Mouse (Mus musculus) CH12.LX (cell line): ENCODE results near the gene Marcksl1.

Experiments used
- CTCF ChIP-seq, 2 experiments: IDR thresholded peaks in 1 of 2; conservative IDR thresholded peaks in 1 of 2; 2 replicates each; pipeline ENCODE4 v1.5.1; 2011 to 2012; ENCODE audit warnings: low read depth in 2 of 2, low read length in 2 of 2, improper control_type of control experiment in 1 of 2, inconsistent platforms in 1 of 2, mild to moderate bottlenecking in 1 of 2, moderate library complexity in 1 of 2
- EP300 ChIP-seq: IDR thresholded peaks from 2 replicates; pipeline ENCODE4 v1.6.1; 2011; ENCODE audit warnings: low read length, improper control_type of control experiment
- JUND ChIP-seq: conservative IDR thresholded peaks from 2 replicates; pipeline ENCODE4 v1.6.1; 2011; ENCODE audit warnings: low read depth, low read length, improper control_type of control experiment
- MAX ChIP-seq: IDR thresholded peaks from 2 replicates; pipeline ENCODE4 v1.6.1; 2011; ENCODE audit warnings: low read length, improper control_type of control experiment
- MAZ ChIP-seq: IDR thresholded peaks from 2 replicates; pipeline ENCODE4 v1.6.1; 2012; ENCODE audit warnings: low read depth, mild to moderate bottlenecking, inconsistent platforms, low read length, improper control_type of control experiment, moderate library complexity
- UBTF ChIP-seq: IDR thresholded peaks from 2 replicates; pipeline ENCODE4 v1.6.1; 2012; ENCODE audit warnings: low read depth, mild to moderate bottlenecking, inconsistent platforms, low read length, improper control_type of control experiment, moderate library complexity
- ZKSCAN1 ChIP-seq: IDR thresholded peaks from 2 replicates; pipeline ENCODE4 v1.6.1; 2012; ENCODE audit warnings: low read depth, inconsistent platforms, low read length, improper control_type of control experiment, borderline replicate concordance

DNA sequence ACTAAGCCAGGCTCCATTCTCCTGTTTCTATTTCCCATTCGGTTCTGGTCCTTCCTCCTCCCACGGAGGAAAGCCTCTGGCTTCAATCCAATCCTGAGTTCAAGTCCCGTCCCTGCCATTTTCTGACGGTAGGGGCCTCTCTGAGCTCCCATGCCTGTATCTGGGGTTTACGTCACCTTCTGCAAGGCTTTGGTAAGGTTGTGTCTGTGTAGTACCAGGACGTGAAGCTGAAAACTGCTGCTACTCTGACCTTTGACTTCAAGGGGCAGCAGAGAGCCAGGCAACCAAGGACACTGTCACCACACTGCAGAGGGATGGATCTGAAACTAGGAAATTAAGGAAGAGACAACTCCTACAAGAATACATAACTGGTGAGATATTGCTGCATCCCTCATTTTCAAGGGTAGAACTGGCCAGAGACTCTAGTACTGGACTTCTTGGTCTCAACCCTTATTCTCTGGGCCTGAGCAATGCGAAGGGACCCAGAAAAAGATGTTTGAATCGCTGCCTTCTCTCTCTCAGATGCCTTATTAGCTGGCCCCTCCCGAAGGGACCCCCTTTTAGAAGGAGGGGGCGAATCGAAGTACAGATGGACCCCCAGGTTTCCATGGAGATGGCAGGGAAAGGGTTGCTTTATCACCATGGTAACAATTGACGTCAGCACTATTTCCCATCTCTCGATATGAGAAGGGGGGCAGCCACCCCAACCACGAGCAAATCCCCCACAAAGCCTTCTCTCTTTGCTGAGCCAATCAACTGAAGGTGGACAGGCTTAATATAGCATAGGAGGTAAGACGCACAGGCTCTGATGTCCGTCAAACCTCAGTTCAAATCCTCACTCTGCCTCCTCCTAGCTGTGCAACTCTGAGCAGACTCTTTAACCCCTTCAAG is 17.5 kb upstream of the Marcksl1 start:
- peak; percentile 19 to 73; a peak in 2 of 4 replicates for TF ChIP-seq CTCF (conservative IDR thresholded peaks at IDR 0.05 in 1 of 2, IDR thresholded peaks at IDR 0.05 in 1 of 2; ENCODE audit: low read depth in 2 of 2, low read length in 2 of 2)
- no peak for TF ChIP-seq EP300
- no peak for TF ChIP-seq ZKSCAN1
- TF ChIP-seq JUND = no peak
- TF ChIP-seq UBTF = no peak
- no peak for TF ChIP-seq MAZ
- no peak for TF ChIP-seq MAX
